Mouse (Mus musculus) brain, embryonic 14.5 days (tissue): Measurements from ENCODE around the gene Onecut1. TPM values are rescaled to one million over a fixed set of nuclear protein-coding genes. Genes with fewer than 3 reads are reported as not detected.
A peak's percentile ranks its signal among the peaks of the same experiment; 100 is the strongest.

Source experiments
- DNase-seq: peaks from one replicate; pipeline ENCODE4 v3.0.0-alpha.2; 2011; ENCODE audit warnings: low read depth
- CTCF ChIP-seq: fragments of 200-500 bp; IDR thresholded peaks from 2 replicates; pipeline ENCODE4 v1.5.1; 2012; ENCODE audit warnings: inconsistent platforms, mild to moderate bottlenecking, moderate library complexity, borderline replicate concordance; ENCODE audit not compliant: insufficient read depth, insufficient read length; ENCODE audit errors: extremely low read depth
- POLR2A ChIP-seq: fragments of 200-500 bp; IDR thresholded peaks from 2 replicates; pipeline ENCODE4 v1.6.1; 2012; ENCODE audit warnings: mild to moderate bottlenecking, inconsistent platforms, borderline replicate concordance; ENCODE audit not compliant: poor library complexity, insufficient read depth, insufficient read length, severe bottlenecking; ENCODE audit errors: extremely low read depth
- polyA plus RNA-seq: library from polyadenylated mRNA; depleted of rRNA; stranded (reverse); fragments of >200 nt; gene quantifications from 2 replicates; pipeline ENCODE4 v1.2.3, GENCODE M21; 2012

Onecut1 gene
- polyA plus RNA-seq, 1 experiment = 5.8 TPM

DNA sequence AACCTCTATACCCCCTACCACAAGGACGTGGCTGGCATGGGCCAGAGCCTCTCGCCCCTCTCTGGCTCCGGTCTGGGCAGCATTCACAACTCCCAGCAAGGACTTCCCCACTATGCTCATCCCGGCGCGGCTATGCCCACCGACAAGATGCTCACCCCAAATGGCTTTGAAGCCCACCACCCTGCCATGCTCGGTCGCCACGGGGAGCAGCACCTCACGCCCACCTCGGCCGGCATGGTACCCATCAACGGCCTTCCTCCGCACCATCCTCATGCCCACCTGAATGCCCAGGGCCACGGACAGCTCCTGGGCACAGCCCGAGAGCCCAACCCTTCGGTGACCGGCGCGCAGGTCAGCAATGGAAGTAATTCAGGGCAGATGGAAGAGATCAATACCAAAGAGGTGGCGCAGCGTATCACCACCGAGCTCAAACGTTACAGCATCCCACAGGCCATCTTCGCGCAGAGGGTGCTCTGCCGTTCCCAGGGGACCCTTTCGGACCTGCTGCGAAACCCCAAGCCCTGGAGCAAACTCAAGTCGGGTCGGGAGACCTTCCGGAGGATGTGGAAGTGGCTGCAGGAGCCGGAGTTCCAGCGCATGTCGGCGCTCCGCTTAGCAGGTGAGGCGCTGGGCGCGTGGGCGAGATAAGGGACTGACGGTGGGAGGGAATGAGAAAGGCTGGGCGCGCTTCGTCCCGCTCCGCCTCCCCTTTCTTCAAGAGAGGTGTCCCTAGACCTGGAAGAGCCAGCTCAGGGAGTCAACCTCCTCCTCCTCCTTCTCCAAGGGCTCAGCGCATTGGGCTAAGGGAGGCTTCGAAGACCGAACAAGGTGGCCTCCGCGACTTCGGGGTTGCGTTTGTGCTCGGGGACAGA is 1.3 kb downstream of the Onecut1 start:
- no peak for TF ChIP-seq POLR2A
- peak; percentile 34 for DNase-seq

DNA sequence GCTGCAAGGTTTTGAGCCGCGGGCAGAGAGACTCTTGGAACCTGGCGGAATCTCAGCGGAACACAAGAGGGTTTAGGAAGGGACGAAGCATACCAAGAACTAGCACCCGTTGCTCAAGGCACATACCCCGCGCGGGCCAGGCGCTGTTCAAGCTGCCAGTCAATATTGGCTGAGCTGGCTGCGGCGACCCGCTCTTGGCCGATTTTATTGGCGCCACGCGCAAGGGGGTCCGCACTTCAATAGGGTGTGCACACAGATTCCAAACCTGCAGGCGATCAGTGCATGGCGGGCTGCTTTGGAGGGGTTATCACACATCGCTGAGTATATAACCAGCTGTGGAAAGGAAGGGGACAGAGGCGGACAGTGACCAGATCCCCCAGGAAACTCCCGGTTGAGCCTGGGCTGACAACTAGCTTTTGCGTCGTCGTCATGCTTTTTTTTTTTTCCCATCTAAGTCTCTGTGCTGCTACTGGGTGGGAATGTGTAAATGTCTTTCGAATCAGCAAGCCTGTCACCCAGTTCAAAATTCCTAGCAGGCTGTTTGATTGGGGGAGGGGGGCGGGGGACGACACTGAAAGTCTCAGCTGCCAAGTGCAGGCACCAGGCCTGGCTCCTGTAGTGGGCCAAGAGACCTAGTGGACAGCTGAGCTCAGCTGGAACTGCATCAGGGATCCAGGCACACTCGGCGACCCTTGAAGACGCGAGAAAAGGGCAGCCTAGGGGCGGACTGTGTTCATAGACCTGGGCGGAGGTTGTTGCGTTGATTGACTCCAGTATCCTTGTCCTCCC is 2.1 kb downstream of the Onecut1 start:
- TF ChIP-seq CTCF = no peak
- no peak for TF ChIP-seq POLR2A
- DNase-seq = peak; percentile 40

DNA sequence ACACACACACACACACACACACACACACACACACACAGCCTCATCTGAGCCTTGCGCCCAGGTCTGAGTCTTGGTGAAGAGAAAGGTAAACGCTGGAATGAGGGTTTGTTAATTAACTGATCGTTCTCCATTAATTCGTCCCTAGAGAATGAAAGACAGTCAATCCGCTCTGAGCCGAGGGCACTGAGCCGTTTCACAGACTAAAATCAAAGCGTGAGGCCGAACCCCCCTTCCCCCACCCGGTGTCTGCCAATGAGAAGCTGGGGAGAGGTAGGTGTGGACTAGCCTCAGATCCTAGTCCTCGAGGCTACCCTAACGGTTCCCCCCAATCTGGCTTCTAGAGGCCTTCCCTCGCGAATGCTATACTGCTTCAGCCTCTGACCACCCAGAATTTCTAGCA is 2.8 kb downstream of the Onecut1 start:
- TF ChIP-seq POLR2A = no peak
- no peak for TF ChIP-seq CTCF
- peak; percentile 19 for DNase-seq

DNA sequence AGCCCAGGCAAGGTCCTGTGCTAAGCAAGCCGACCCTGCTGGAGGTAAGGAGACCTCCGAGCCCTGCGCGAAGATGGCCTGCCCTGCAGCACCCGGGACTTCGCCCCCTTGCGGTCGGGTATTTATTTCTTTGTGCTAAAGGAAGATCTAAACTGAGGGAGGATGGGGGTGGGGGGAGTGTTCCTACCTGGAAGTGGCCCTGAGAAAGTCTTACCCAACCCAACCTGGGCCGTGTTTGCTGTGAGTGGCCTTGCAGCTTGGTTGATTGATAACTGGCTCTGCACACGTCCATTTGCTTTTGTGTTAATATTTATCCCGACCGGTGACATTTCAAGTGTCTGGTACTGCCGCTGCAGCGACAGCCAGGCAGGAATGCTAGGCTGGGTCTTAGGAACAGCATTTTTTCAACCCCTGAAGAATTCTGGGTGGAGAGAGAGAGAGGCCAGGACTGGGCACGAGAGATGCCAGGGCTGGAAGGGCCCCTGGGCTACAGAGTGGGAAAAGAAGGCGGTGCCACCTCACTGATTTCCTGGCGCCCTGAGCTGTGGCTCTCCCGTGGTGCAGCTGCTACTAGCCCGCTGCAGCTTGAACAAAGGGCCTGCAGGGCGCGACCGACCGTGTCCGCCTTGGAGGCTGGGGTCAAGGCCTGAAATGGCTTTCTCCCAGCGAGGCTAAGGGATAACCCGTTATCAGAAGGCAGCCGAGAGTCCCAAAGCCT is 5.0 kb downstream of the Onecut1 start:
- TF ChIP-seq CTCF = peak; percentile 22; the same call in 1 of the 2 replicates
- no peak for TF ChIP-seq POLR2A
- peak; percentile 33 for DNase-seq

DNA sequence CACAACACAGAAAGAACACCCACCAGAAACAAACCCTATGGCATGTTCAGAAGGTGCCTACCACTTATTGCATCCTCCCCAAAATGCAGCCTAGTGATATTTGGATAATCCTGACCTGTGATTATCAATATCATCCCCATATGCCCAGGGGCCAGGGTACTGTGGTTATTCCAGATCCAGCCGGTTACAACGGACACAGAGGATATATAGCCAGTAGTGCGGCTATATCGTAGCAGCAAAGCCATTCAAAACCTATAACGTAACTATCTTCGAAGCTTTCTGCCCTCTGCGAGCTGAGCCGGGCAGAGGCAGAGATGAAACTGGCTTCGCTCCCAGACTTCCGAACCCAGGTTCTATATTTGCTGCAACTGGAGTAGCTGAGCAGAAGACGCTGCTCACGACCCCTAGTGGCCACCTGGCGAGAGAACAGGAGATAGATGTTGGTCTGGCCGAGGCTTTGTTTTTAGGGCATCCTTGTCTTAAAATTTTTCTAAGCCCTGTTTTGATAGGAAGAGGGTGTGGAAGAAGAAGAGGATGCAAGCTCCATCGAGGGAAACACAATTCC is 6.0 kb downstream of the Onecut1 start:
- peak; percentile 81 for TF ChIP-seq CTCF
- no peak for TF ChIP-seq POLR2A

DNA sequence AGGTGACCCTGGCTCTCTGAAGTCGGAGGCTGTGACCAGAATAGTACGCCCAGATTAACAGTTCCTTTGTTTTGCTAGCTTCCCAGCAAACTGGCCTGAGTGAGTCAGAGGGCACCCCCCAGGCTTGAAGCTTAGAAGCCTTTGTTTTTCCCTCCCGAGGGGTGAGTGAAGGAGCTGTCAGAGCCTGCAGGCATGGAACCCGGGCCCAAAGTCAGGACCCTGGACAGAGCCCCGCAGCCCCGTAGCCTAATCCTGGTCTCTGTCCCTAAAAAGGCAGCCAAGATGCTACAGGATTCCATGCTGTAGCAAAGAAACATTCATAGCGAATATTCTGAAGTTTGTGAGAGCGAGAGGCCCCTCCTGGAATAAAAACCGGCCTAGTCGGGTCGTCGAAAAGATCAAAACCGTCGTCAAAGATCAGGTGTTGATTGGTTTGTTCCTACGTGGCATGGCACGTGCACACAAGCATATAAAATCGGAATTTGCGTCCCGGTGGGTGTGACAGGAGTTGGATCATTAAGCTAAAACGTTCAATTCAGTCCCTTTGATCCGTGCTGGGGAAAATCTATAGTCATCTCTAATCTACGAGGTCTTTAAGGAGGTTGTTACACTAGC is 6.7 kb downstream of the Onecut1 start:
- TF ChIP-seq CTCF = no peak
- TF ChIP-seq POLR2A = no peak

More for the DNA sequence above, 6.0 kb downstream of the Onecut1 start:
- DNase-seq = peak; percentile 90

DNA sequence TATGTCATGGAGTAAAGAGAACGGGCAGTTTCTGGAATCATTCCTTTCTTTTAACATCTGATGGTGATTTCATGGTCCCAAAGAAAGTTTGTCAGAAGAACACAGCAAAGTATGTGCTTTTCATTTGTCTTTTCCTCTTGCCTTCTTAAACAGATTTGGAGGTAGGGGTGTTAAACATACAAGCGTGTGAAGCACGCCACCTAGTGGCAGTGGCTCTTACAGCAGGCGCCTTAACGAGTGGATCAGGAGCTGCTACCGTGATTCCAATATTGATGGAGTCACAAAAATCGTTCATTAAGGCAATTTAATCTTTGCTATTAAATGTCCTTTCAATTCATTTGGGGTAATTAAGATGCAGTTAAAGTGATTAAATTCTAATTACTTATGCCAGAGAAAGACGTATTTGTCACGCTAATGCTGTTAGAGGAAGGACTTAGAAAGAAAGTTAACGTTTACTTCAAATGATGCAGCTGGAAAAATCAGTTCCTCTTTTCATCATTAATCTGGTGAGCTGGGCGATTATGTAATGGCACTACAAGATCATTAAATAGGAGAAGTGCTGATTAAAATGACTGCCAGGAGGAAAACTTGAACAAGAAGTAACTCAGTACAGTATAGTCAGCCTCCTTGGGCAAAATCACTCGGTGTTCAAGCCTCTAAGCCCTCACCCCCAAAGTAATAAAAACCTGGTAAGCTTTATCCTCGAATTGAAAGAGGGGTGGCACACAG is 9.4 kb downstream of the Onecut1 start:
- DNase-seq = peak; percentile 90
- no peak for TF ChIP-seq POLR2A
- peak; percentile 92 for TF ChIP-seq CTCF

More for the DNA sequence above, 6.7 kb downstream of the Onecut1 start:
- peak; percentile 40 for DNase-seq

DNA sequence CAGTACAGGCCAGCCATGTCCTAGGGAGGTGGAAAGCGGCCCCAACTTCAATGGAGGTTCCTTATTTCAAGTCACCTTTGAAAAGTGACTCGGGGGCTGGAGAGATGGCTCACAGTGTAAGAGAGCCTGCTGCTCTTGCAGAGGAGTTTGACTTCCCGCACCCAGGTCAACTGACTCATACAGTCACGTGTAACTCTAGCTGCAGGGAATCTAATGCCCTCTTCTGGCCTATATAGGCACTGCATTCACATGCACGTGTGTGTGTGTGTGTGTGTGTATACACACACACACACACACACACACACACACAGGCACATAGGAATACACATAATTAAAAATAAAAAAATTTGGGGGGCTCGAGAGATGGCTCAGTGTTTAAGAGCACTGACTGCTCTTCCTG is 14.6 kb downstream of the Onecut1 start:
- peak; percentile 7 for DNase-seq
- no peak for TF ChIP-seq CTCF
- TF ChIP-seq POLR2A = no peak

DNA sequence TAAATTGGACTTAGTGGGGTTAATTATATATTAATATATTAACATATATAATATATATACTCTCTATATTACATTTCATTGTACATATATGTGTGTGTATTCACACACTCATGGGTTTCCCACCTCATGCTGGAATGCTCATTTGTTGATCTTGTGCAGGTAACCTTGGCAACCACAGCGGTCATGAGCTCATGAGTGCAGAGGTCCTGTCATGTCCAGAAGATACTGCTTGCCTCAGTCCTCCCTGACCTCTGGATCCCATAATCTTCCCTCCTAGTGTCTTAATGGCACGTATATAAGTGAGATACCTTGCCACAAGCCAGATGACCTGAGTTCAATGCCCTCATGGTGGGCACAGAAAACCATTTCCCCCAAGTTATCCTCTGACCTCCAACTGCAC is 16.0 kb downstream of the Onecut1 start:
- TF ChIP-seq CTCF (no peak), POLR2A (no peak)
- DNase-seq = no peak

DNA sequence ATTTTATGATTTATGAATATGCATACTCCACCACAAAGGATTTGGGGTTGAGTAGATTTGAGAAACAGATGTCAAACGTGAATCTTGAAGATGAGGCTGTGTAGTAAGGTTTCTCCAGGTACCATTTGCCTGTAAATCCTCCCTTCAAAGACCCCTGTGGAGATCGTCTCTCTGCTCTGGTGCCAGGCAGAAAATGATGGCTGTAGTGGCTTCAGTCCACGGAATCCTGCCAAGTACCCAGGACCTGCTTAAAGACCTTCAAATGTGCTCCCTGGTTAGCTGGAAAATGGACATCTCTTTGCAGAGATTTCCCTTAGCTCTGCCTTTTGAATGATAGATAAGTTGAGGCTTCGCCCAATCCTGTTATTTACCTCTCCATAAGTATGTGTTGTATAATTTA is 26.1 kb downstream of the Onecut1 start:
- TF ChIP-seq CTCF (no peak), POLR2A (no peak)
- no peak for DNase-seq
